In the genomic region with DNA sequence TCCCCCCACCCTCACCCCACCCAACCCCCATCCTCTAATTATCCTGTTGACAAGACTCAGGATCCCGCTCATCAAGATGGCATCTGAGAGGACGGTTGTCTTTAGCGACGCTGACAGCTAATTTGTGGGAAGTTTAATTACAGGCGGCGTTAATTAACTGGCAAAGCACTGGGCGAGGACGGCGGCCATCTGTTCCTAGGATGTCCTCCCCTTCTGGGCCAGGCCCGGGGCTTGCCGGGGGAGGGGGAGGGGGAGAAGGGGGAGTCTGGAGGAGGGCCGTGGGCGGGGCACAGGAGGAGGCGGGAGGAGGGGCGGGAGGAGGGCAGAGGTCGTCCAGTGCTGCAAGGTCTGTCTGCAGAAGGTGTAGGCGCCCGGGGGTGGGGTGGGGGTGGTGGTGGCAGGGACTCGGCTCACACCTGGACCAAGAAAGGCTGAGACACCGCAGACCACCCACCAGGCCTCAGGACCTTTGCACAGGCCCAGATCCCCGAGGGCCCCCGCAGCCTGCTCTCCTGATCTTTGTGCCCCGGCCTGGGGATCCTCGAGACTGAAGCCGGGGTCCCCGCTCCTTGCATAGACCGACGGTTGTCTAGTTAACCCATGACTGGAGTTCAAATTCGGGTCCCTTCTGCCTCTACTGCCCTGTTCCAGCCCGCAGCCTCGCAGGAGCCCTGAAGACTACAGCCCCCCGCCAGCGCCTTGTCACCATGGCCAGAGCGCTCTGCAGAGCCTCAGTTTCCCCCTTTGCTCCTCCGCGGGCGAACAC, we compare ENCODE assay signal across 10 mouse cellular contexts. TPM values are rescaled to one million over a fixed set of nuclear protein-coding genes. Genes with fewer than 3 reads are reported as not detected.
DNase-seq lines count a peak whose midpoint lies in the region; ATAC-seq and TF ChIP-seq lines count a peak whose summit lies in the region.
"Had no signal": no experiment of that assay in that cellular context is flagged by ENCODE, and none has a peak within 500 bp of the region (broad histone marks: within the 10 kb centered on the region; RNA-seq: fewer than 3 reads in every experiment).

No protein-coding gene starts in this region.

- peak overlapping the region; percentile 19 for H3K4me2 ChIP-seq in hindbrain, embryonic 11.5 days (replicated peaks; ENCODE audit: low read depth, low read length)
- H3K4me2 ChIP-seq in liver, embryonic 16.5 days (ENCODE audit: low read depth, low read length): 0 out of 2 replicates have a peak overlapping the region, but pooled peaks have one; percentile 9

- no peak overlapping the region for H3K4me3 ChIP-seq in cerebellum, adult 2 months (replicated peaks; ENCODE audit: insufficient read depth, low read depth, low read length)
- H3K4me3 ChIP-seq in hindbrain, embryonic 11.5 days (ENCODE audit: low read depth, low read length): no peak overlapping the region
- H3K4me3 ChIP-seq in liver, embryonic 16.5 days (ENCODE audit: low read depth, low read length): no peak overlapping the region

- no peaks in the 10 kb centered on the region for H3K27me3 ChIP-seq in cerebellum, adult 2 months (ENCODE audit: control insufficient read depth, insufficient read depth, low read length)
- H3K27me3 ChIP-seq in hindbrain, embryonic 11.5 days (ENCODE audit: control insufficient read depth, insufficient read depth, low read length): peaks cover 39% of the 10 kb centered on the region
- peaks cover 44% of the 10 kb centered on the region for H3K27me3 ChIP-seq in liver, embryonic 16.5 days (ENCODE audit: control insufficient read depth, insufficient read depth, low read depth, low read length)

- DNase-seq in layer of hippocampus, adult 8-10 months (ENCODE audit: low spot score in 2 of 2): peak; percentile 45 to 55
- no peak for DNase-seq in layer of hippocampus, adult 9-10 months (ENCODE audit: low spot score)
- peak; percentile 76 to 84 for DNase-seq in cerebellum, adult 2 months
- DNase-seq in hindbrain, embryonic 11.5 days (ENCODE audit: low spot score): peak; percentile 78
- DNase-seq in spleen, postnatal 10 days (ENCODE audit: low spot score in 2 of 2): no peak
- DNase-seq in urinary bladder, adult 2 months (ENCODE audit: low spot score): no peak

- H3K27ac ChIP-seq in cerebellum, adult 2 months (ENCODE audit: insufficient read depth, low read length): no peak overlapping the region
- 0 out of 2 replicates have a peak overlapping the region, but pooled peaks have one; percentile 24 for H3K27ac ChIP-seq in hindbrain, embryonic 11.5 days (ENCODE audit: low read depth, low read length)
- H3K27ac ChIP-seq in liver, embryonic 16.5 days (ENCODE audit: low read length): no peak overlapping the region

- no peak for TF ChIP-seq CTCF in cerebellum, adult 2 months (IDR thresholded peaks at IDR 0.05; ENCODE audit: borderline replicate concordance, insufficient read depth, low read depth, low read length)

- no peak overlapping the region for H3K9ac ChIP-seq in hindbrain, embryonic 11.5 days (ENCODE audit: low read depth, low read length)
- no peak overlapping the region for H3K9ac ChIP-seq in liver, embryonic 16.5 days (ENCODE audit: low read depth, low read length)

- 1% methylated on average over 30 of the region's 37 CpGs for WGBS in cerebellum, adult 2 months
- 7% methylated on average over 29 of the region's 37 CpGs for WGBS in hindbrain, embryonic 11.5 days
- WGBS in liver, embryonic 16.5 days (ENCODE audit: insufficient replicate concordance): 10% methylated on average over 33 of the region's 37 CpGs

- H3K36me3 ChIP-seq in hindbrain, embryonic 11.5 days (ENCODE audit: control insufficient read depth, insufficient read depth, low read length): no peaks in the 10 kb centered on the region
- no peaks in the 10 kb centered on the region for H3K36me3 ChIP-seq in liver, embryonic 16.5 days (ENCODE audit: control insufficient read depth, insufficient read depth)

- peak; percentile 33 for ATAC-seq in hindbrain, embryonic 11.5 days (ENCODE audit: low FRiP score)
- no peak for ATAC-seq in liver, embryonic 16.5 days (ENCODE audit: low read depth)
- no peak for ATAC-seq in inflammation-experienced regulatory T-cells, adult 6 months
- ATAC-seq: Patski had no signal

- TF ChIP-seq POLR2A in cerebellum, adult 2 months (IDR thresholded peaks at IDR 0.05; ENCODE audit: borderline replicate concordance, insufficient read depth, low read length): no peak

- H3K4me1 ChIP-seq in cerebellum, adult 2 months (ENCODE audit: control insufficient read depth, insufficient read depth, low read length): peaks cover 13% of the 10 kb centered on the region
- H3K4me1 ChIP-seq in hindbrain, embryonic 11.5 days (replicated peaks; ENCODE audit: control insufficient read depth, insufficient read depth, low read length): peaks cover 8% of the 10 kb centered on the region
- H3K4me1 ChIP-seq in liver, embryonic 16.5 days (ENCODE audit: control insufficient read depth, low read depth, low read length): peaks cover 4% of the 10 kb centered on the region

- no peaks in the 10 kb centered on the region for H3K9me3 ChIP-seq in hindbrain, embryonic 11.5 days (ENCODE audit: control insufficient read depth, low read length)
- H3K9me3 ChIP-seq in liver, embryonic 16.5 days (replicated peaks; ENCODE audit: control insufficient read depth, low read length): no peaks in the 10 kb centered on the region

RNA-seq across cellular contexts. Expression of gene Znrf4, which starts 2.3 kb away (rescaled TPM):
- total RNA-seq in layer of hippocampus, adult 8-10 months (2022): not detected
- not detected in 2 replicates for polyA plus RNA-seq in cerebellum, adult 2 months (2012; rRNA removed)
- not detected in 2 replicates for polyA plus RNA-seq in hindbrain, embryonic 11.5 days (2014; fragmentation: Nextera tagmentation; extraction: Ambion mirVana)
- polyA plus RNA-seq in liver, embryonic 16.5 days (2015; fragmentation: Nextera tagmentation; extraction: Ambion mirVana): not detected in 2 replicates
- not detected for polyA plus RNA-seq in inflammation-experienced regulatory T-cells, adult 6 months (2017; shearing (Covaris generic))
- polyA plus RNA-seq in urinary bladder, adult 2 months (2012; rRNA removed): not detected in 2 replicates
- total RNA-seq: hematopoietic stem cell, adult 5-6 weeks had no signal
- polyA plus RNA-seq: Patski had no signal

RNA-seq across cellular contexts. Expression of gene Ptprs, which starts 33.6 kb away (rescaled TPM):
- total RNA-seq in layer of hippocampus, adult 8-10 months (2022): 100 to 1,000 TPM; 605 to 694 (median 657) TPM
- 478 and 518 TPM in 2 replicates for polyA plus RNA-seq in cerebellum, adult 2 months (2012; rRNA removed)
- 142 and 156 TPM in 2 replicates for polyA plus RNA-seq in hindbrain, embryonic 11.5 days (2014; fragmentation: Nextera tagmentation; extraction: Ambion mirVana)
- 3.9 and 5.3 TPM in 2 replicates for polyA plus RNA-seq in liver, embryonic 16.5 days (2015; fragmentation: Nextera tagmentation; extraction: Ambion mirVana)
- polyA plus RNA-seq in inflammation-experienced regulatory T-cells, adult 6 months (2017; shearing (Covaris generic)): 10 to 100 TPM in 1 of 3 experiments, 1 to 10 TPM in 2; 7.2 to 10.9 (median 8.8) TPM
- polyA plus RNA-seq in urinary bladder, adult 2 months (2012; rRNA removed): 313 and 341 TPM in 2 replicates

RNA-seq across cellular contexts. Expression of gene Gm20219, which starts 44.3 kb away (rescaled TPM):
- 1 to 10 TPM in 3 of 4 experiments, under 1 TPM in 1; 0.71 to 5.3 (median 3.7) TPM for total RNA-seq in layer of hippocampus, adult 8-10 months (2022)
- 7.2 and 7.8 TPM in 2 replicates for polyA plus RNA-seq in cerebellum, adult 2 months (2012; rRNA removed)
- polyA plus RNA-seq in hindbrain, embryonic 11.5 days (2014; fragmentation: Nextera tagmentation; extraction: Ambion mirVana): 1.0 and 1.1 TPM in 2 replicates
- polyA plus RNA-seq in liver, embryonic 16.5 days (2015; fragmentation: Nextera tagmentation; extraction: Ambion mirVana): 0.12 and 0.24 TPM in 2 replicates
- 1 to 10 TPM in 2 of 3 experiments, under 1 TPM in 1; 0.67 to 4.4 (median 3.5) TPM for polyA plus RNA-seq in inflammation-experienced regulatory T-cells, adult 6 months (2017; shearing (Covaris generic))
- polyA plus RNA-seq in urinary bladder, adult 2 months (2012; rRNA removed): 15.6 and 22.1 TPM in 2 replicates

Comparison
In these comparisons a context has a peak if more than half of its experiments do, and no peak if none do; other contexts are left out.
1. DNase-seq: peak in layer of hippocampus, adult 8-10 months (2 of 2), cerebellum, adult 2 months (2 of 2) and hindbrain, embryonic 11.5 days (single experiment); none in layer of hippocampus, adult 9-10 months (single experiment), spleen, postnatal 10 days (0 of 2) and urinary bladder, adult 2 months (single experiment).
2. RNA of gene Ptprs, which starts 33.6 kb away (polyA plus RNA-seq): 478 to 518 TPM in cerebellum, adult 2 months, 313 to 341 TPM in urinary bladder, adult 2 months and 142 to 156 TPM in hindbrain, embryonic 11.5 days; 7.2 to 10.9 TPM in inflammation-experienced regulatory T-cells, adult 6 months and 3.9 to 5.3 TPM in liver, embryonic 16.5 days; every median in the first group is over 10 times any median in the second.